Mouse (Mus musculus): Measurements from ENCODE around the gene Fam8a1. TPM values are rescaled to one million over a fixed set of nuclear protein-coding genes. Genes with fewer than 3 reads are reported as not detected.

The Fam8a1 gene
- polyA plus RNA-seq, 1 experiment, result 3.5 TPM

GRCm38 (mm10) chr13:46727038-46727836, 57.9 kb downstream of the Fam8a1 start:
- TF ChIP-seq GATA1 (IDR thresholded peaks at IDR 0.05; ENCODE audit: borderline replicate concordance, low read length) (no peak), FLI1 (IDR thresholded peaks at IDR 0.05; ENCODE audit: low read length) (no peak)
- Histone ChIP-seq H3K4me1 (peaks cover 40% of the 10 kb centered on the region), H3K9me3 (no peaks in the 10 kb centered on the region), H3K4me3 (replicated peaks) (peak overlapping the region; percentile 96), H3K27me3 (replicated peaks) (no peaks in the 10 kb centered on the region), H3K36me3 (replicated peaks; ENCODE audit: low read length) (no peaks in the 10 kb centered on the region)

Other genes with a start within 250 kb of the Fam8a1 start
- gene Cap2, start 167.7 kb upstream of the Fam8a1 start, polyA plus RNA-seq (2012; ENCODE audit: insufficient read depth, low replicate concordance), result 1.5 TPM in 1 of 2 replicates, not detected in the other
- 0.53 and 2.4 TPM in 2 replicates for gene Nup153, start 58.4 kb downstream of the Fam8a1 start, polyA plus RNA-seq (2012; ENCODE audit: insufficient read depth, low replicate concordance)

All from megakaryocyte, embryonic 14.5 days (primary cell).